Mouse (Mus musculus) ovary, adult 18-20 months (tissue): ENCODE results near the gene Olfr128.
"Not testable (repeated sequence)": the region's sequence is repeated elsewhere in the genome, so short reads cannot be mapped to it uniquely, and the experiment has no call there.

Source experiments
- DNase-seq: peaks from one replicate; pipeline ENCODE4 v3.0.0; 2022; ENCODE audit warnings: low spot score, mixed read lengths

The Olfr128 gene

GRCm38 (mm10) chr17:37920248-37920647 is at the start of gene Olfr128:
TSS of gene Olfr128 (plus strand) at chr17:37920548.
- DNase-seq = no peak

- no peak for DNase-seq
Measured at GRCm38 (mm10) chr17:37873830-37874229, 46.5 kb upstream of the Olfr128 start.

DNA sequence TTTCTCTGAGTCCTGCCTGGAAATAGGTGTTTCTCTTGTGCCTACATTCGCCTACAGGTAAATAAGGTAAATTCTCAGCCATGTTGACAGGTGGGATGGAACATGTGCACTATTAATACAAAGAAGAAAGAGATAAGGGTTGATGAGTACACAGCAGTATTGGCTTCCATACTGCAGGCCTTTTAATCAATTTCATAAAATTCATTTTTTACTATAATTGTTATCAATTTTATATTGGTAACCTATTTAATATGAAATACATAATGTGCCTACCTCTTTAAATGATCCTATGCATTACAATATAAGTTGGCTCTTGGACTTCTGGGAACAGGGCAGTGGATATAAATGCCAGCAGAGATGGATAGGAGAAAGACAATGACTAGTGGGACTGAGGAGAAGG is 20.2 kb upstream of the Olfr128 start, which contains the start of gene Olfr127:
Gene Olfr127, plus strand, starts transcription at position 301 of the 400 bp plus-strand sequence.
- no peak for DNase-seq

DNA sequence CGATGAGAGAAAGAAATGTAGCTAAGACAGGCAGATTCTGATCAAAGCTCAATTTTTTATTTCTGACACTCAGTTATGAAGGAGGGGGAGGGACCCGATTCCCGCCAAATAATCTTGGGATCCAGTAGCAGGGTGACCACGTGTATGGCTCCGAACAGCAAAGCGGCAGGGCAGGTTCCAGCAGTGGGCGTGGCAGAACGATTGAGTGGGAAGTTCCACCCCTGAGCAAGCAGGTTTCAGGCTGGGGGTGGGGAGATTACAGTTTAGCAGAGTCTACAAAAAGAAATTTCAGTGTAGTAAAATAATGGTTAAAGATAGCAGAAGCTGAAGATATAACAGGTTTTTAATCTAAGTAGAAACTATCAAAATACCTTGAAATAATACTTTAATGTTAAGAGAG is 13.5 kb upstream of the Olfr128 start:
- not testable (repeated sequence) for DNase-seq

DNA sequence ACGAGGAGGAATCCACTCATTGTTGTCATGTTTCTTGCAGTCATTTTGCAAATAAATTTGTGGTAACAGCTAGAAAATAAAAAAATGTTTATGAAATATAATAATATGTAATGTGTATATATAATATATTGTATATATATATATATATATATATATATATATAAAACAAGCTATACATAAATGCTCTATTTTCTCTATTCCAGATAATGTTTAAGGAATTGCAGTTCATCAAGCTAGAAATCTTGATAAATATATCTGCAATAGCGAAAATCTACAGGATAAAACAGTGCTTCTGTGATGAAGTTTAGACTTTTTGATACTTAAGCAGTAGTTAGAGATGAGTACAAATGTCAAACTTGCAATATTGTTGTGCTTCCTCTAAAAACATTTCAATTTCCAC is 32.6 kb downstream of the Olfr128 start, which contains the start of gene Olfr761:
Gene Olfr761, minus strand, starts transcription at position 101 of the 400 bp plus-strand sequence.
- DNase-seq = no peak

DNA sequence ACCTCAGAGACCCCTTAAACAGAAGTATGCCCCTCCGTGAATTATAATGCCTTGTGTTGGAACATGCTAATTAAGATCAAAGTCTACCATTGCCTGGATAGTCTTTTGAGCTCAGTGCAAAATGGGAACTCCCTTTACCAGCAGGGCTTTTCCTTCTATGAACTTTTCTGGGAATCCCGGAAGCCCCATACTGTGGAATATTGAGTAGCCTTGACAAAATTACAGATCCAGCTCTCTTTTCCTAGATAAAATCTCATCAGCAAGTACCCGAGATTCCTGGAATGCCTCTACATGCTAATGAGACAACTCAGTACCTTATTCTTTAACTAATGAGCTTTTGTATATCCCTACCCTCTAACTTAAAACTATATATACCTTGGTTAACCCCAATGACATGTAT is 53.2 kb downstream of the Olfr128 start:
- DNase-seq = no peak
